ENCODE assay signal across 9 mouse cellular contexts in the genomic region with DNA sequence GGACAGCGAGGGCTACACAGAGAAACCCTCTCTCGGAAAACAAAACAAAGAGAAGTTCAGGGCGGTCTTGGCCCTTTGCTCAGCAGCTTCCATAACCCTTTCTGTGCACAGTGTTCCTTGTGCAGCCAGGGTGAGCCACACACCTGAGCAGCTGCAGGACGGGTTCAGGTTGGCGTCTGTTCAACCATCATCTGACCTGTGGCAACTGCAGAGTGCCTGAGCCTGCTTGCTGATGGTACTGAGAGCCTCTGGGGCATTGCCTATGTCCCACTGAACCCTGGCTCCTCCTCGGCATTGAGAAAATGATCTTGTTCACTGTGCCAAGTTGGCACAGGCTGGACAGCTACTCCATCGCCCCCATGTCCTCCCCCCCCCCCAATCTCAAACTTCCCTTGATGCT. TPM values are rescaled to one million over a fixed set of nuclear protein-coding genes. Genes with fewer than 3 reads are reported as not detected.
A peak's percentile ranks its signal among the peaks of the same experiment; 100 is the strongest.
DNase-seq lines count a peak whose midpoint lies in the region; ATAC-seq and TF ChIP-seq lines count a peak whose summit lies in the region.
"Had no signal": no experiment of that assay in that cellular context is flagged by ENCODE, and none has a peak within 500 bp of the region (broad histone marks: within the 10 kb centered on the region; RNA-seq: fewer than 3 reads in every experiment).

No protein-coding gene starts in this region.

- no peak for ATAC-seq in heart, embryonic 13.5 days (ENCODE audit: extremely low read depth, insufficient number of reproducible peaks, low FRiP score, low TSS enrichment)
- ATAC-seq in lung, embryonic 14.5 days (ENCODE audit: insufficient read depth), result no peak
- no peak for ATAC-seq in intestine, embryonic 16.5 days
- no peak for ATAC-seq in stomach, embryonic 15.5 days (ENCODE audit: insufficient read depth, low FRiP score, low read depth)
- ATAC-seq in midbrain, embryonic 13.5 days, result no peak

- WGBS in heart, embryonic 13.5 days, result 82% methylated on average over 7 of the region's 7 CpGs
- WGBS in heart, embryonic 10.5 days, result 83% methylated on average over 7 of the region's 7 CpGs
- WGBS in lung, embryonic 14.5 days, result 82% methylated on average over 7 of the region's 7 CpGs
- 82% methylated on average over 7 of the region's 7 CpGs for WGBS in intestine, embryonic 16.5 days
- 85% methylated on average over 7 of the region's 7 CpGs for WGBS in stomach, embryonic 15.5 days
- 88% methylated on average over 7 of the region's 7 CpGs for WGBS in midbrain, embryonic 13.5 days

- H3K27me3 ChIP-seq in heart, embryonic 13.5 days (replicated peaks), result peaks cover 4% of the 10 kb centered on the region; the same call in 1 of the 2 replicates
- H3K27me3 ChIP-seq in heart, embryonic 10.5 days (ENCODE audit: insufficient read depth, poor library complexity, severe bottlenecking), result peaks cover 5% of the 10 kb centered on the region; the same call in 1 of the 2 replicates
- H3K27me3 ChIP-seq in lung, embryonic 14.5 days (ENCODE audit: insufficient read depth, low read length), result no peaks in the 10 kb centered on the region
- H3K27me3 ChIP-seq in intestine, embryonic 16.5 days (replicated peaks; ENCODE audit: control insufficient read depth, insufficient read depth, low read length), result no peaks in the 10 kb centered on the region
- peaks cover 5% of the 10 kb centered on the region; the same call in 1 of the 2 replicates for H3K27me3 ChIP-seq in stomach, embryonic 15.5 days (replicated peaks)
- peaks cover 27% of the 10 kb centered on the region for H3K27me3 ChIP-seq in midbrain, embryonic 13.5 days

- peak overlapping the region; percentile 91; the same call in 1 of the 2 replicates for H3K9ac ChIP-seq in heart, embryonic 13.5 days
- no peak overlapping the region for H3K9ac ChIP-seq in lung, embryonic 14.5 days
- no peak overlapping the region for H3K9ac ChIP-seq in intestine, embryonic 16.5 days (ENCODE audit: low read depth, low read length)
- no peak overlapping the region for H3K9ac ChIP-seq in stomach, embryonic 15.5 days
- H3K9ac ChIP-seq in midbrain, embryonic 13.5 days (replicated peaks), result no peak overlapping the region

- TF ChIP-seq CTCF in lung, embryonic 14.5 days (IDR thresholded peaks at IDR 0.05; ENCODE audit: low read depth), result no peak

- H3K9me3 ChIP-seq in heart, embryonic 13.5 days, result 0 out of 2 replicates have a peak, but pooled peaks cover 4% of the 10 kb centered on the region
- H3K9me3 ChIP-seq in heart, embryonic 10.5 days, result no peaks in the 10 kb centered on the region
- H3K9me3 ChIP-seq in lung, embryonic 14.5 days (ENCODE audit: low read depth, low read length), result no peaks in the 10 kb centered on the region
- H3K9me3 ChIP-seq in intestine, embryonic 16.5 days (ENCODE audit: control insufficient read depth, low read length), result no peaks in the 10 kb centered on the region
- H3K9me3 ChIP-seq in stomach, embryonic 15.5 days, result no peaks in the 10 kb centered on the region
- no peaks in the 10 kb centered on the region for H3K9me3 ChIP-seq in midbrain, embryonic 13.5 days

- peak overlapping the region; percentile 84 for H3K4me2 ChIP-seq in heart, embryonic 13.5 days
- peak overlapping the region; percentile 86 for H3K4me2 ChIP-seq in lung, embryonic 14.5 days
- peak overlapping the region; percentile 89; the same call in 1 of the 2 replicates for H3K4me2 ChIP-seq in intestine, embryonic 16.5 days (ENCODE audit: low read depth, low read length)
- 0 out of 2 replicates have a peak overlapping the region, but pooled peaks have one; percentile 95 for H3K4me2 ChIP-seq in stomach, embryonic 15.5 days
- H3K4me2 ChIP-seq in midbrain, embryonic 13.5 days (replicated peaks), result no peak overlapping the region

- no peak for DNase-seq in heart, embryonic 10.5 days (ENCODE audit: low spot score)
- DNase-seq in lung, embryonic 14.5 days, result no peak
- DNase-seq in lung, postnatal 25 days (ENCODE audit: low spot score), result no peak
- DNase-seq: heart, postnatal 36 days; kidney, postnatal 14 days had no signal

- H3K27ac ChIP-seq in heart, embryonic 13.5 days (replicated peaks), result no peak overlapping the region
- no peak overlapping the region for H3K27ac ChIP-seq in heart, embryonic 10.5 days
- no peak overlapping the region for H3K27ac ChIP-seq in lung, embryonic 14.5 days (ENCODE audit: low read depth)
- no peak overlapping the region for H3K27ac ChIP-seq in intestine, embryonic 16.5 days (ENCODE audit: low read length)
- no peak overlapping the region for H3K27ac ChIP-seq in stomach, embryonic 15.5 days
- H3K27ac ChIP-seq in midbrain, embryonic 13.5 days, result no peak overlapping the region

- peak overlapping the region; percentile 69 for H3K4me3 ChIP-seq in heart, embryonic 13.5 days
- H3K4me3 ChIP-seq in heart, embryonic 10.5 days, result no peak overlapping the region
- peak overlapping the region; percentile 55 for H3K4me3 ChIP-seq in lung, embryonic 14.5 days (ENCODE audit: low read depth, low read length)
- H3K4me3 ChIP-seq in intestine, embryonic 16.5 days (ENCODE audit: low read length), result no peak overlapping the region
- H3K4me3 ChIP-seq in stomach, embryonic 15.5 days (replicated peaks), result peak overlapping the region; percentile 59; the same call in 1 of the 2 replicates
- no peak overlapping the region for H3K4me3 ChIP-seq in midbrain, embryonic 13.5 days (replicated peaks)

- peaks cover 19% of the 10 kb centered on the region for H3K36me3 ChIP-seq in heart, embryonic 13.5 days
- H3K36me3 ChIP-seq in heart, embryonic 10.5 days, result 0 out of 2 replicates have a peak, but pooled peaks cover 4% of the 10 kb centered on the region
- no peaks in the 10 kb centered on the region; the same call in 1 of the 2 replicates for H3K36me3 ChIP-seq in lung, embryonic 14.5 days (ENCODE audit: insufficient read depth)
- H3K36me3 ChIP-seq in intestine, embryonic 16.5 days (ENCODE audit: control insufficient read depth, insufficient read depth, low read length), result no peaks in the 10 kb centered on the region
- no peaks in the 10 kb centered on the region for H3K36me3 ChIP-seq in stomach, embryonic 15.5 days
- H3K36me3 ChIP-seq in midbrain, embryonic 13.5 days, result no peaks in the 10 kb centered on the region

- peaks cover 49% of the 10 kb centered on the region for H3K4me1 ChIP-seq in heart, embryonic 13.5 days
- H3K4me1 ChIP-seq in heart, embryonic 10.5 days, result peaks cover 28% of the 10 kb centered on the region
- 0 out of 2 replicates have a peak, but pooled peaks cover 6% of the 10 kb centered on the region for H3K4me1 ChIP-seq in lung, embryonic 14.5 days (ENCODE audit: insufficient read depth)
- peaks cover 14% of the 10 kb centered on the region for H3K4me1 ChIP-seq in intestine, embryonic 16.5 days (ENCODE audit: control insufficient read depth, insufficient read depth, low read length)
- peaks cover 13% of the 10 kb centered on the region; the same call in 1 of the 2 replicates for H3K4me1 ChIP-seq in stomach, embryonic 15.5 days
- H3K4me1 ChIP-seq in midbrain, embryonic 13.5 days (replicated peaks), result peaks cover 30% of the 10 kb centered on the region

RNA-seq across cellular contexts. Expression of gene Tgfb3, which starts 3.5 kb away (rescaled TPM):
- 23.7 TPM in 2 replicates for polyA plus RNA-seq in heart, embryonic 13.5 days (2015; fragmentation: Nextera tagmentation; extraction: Ambion mirVana)
- polyA plus RNA-seq in heart, embryonic 10.5 days (2016; fragmentation: Nextera tagmentation; extraction: Ambion mirVana), result 13.0 and 15.3 TPM in 2 replicates
- polyA plus RNA-seq in lung, embryonic 14.5 days (2014; fragmentation: Nextera tagmentation; extraction: Ambion mirVana), result 46.1 and 50.5 TPM in 2 replicates
- 19.0 and 20.6 TPM in 2 replicates for polyA plus RNA-seq in intestine, embryonic 16.5 days (2015; fragmentation: Nextera tagmentation; extraction: Ambion mirVana)
- 25.8 and 30.5 TPM in 2 replicates for polyA plus RNA-seq in stomach, embryonic 15.5 days (2015; fragmentation: Nextera tagmentation; extraction: Ambion mirVana)
- polyA plus RNA-seq in midbrain, embryonic 13.5 days (2015; fragmentation: Nextera tagmentation; extraction: Ambion mirVana), result 2.7 and 3.4 TPM in 2 replicates

RNA-seq across cellular contexts. Expression of gene Ift43, which starts 7.0 kb away (rescaled TPM):
- 108 and 118 TPM in 2 replicates for polyA plus RNA-seq in heart, embryonic 13.5 days (2015; fragmentation: Nextera tagmentation; extraction: Ambion mirVana)
- 104 and 114 TPM in 2 replicates for polyA plus RNA-seq in heart, embryonic 10.5 days (2016; fragmentation: Nextera tagmentation; extraction: Ambion mirVana)
- polyA plus RNA-seq in lung, embryonic 14.5 days (2014; fragmentation: Nextera tagmentation; extraction: Ambion mirVana), result 88.1 and 88.3 TPM in 2 replicates
- 65.0 and 66.7 TPM in 2 replicates for polyA plus RNA-seq in intestine, embryonic 16.5 days (2015; fragmentation: Nextera tagmentation; extraction: Ambion mirVana)
- 57.7 and 62.5 TPM in 2 replicates for polyA plus RNA-seq in stomach, embryonic 15.5 days (2015; fragmentation: Nextera tagmentation; extraction: Ambion mirVana)
- 74.9 and 80.2 TPM in 2 replicates for polyA plus RNA-seq in midbrain, embryonic 13.5 days (2015; fragmentation: Nextera tagmentation; extraction: Ambion mirVana)

Comparison
In these comparisons a context has a peak if more than half of its experiments do, and no peak if none do; other contexts are left out.
1. H3K4me3 ChIP-seq: peak in heart, embryonic 13.5 days (single experiment), lung, embryonic 14.5 days (single experiment) and stomach, embryonic 15.5 days (single experiment); none in heart, embryonic 10.5 days (single experiment), intestine, embryonic 16.5 days (single experiment) and midbrain, embryonic 13.5 days (single experiment).